Mouse (Mus musculus) embryonic facial prominence, embryonic 11.5 days (tissue): ENCODE measurements around the gene Isg20l2. TPM values are rescaled to one million over a fixed set of nuclear protein-coding genes. Genes with fewer than 3 reads are reported as not detected.
"Not testable (repeated sequence)": the region's sequence is repeated elsewhere in the genome, so short reads cannot be mapped to it uniquely, and the experiment has no call there.

ENCODE experiments used
- ATAC-seq: fragments of 200-750 bp; cut with Nextera tagmentation; replicated peaks from 2 replicates; pipeline ENCODE4 v1.8.0; 2017; ENCODE audit warnings: low read depth; ENCODE audit not compliant: insufficient number of reproducible peaks, low FRiP score, low TSS enrichment
- DNase-seq: peaks from one replicate; pipeline ENCODE4 v3.0.0-alpha.2; 2015; ENCODE audit warnings: low spot score
- H3K27ac ChIP-seq: fragments of 300-500 bp; sonication (generic); replicated peaks from 2 replicates; pipeline ENCODE4 v1.5.1; 2014; ENCODE audit warnings: mild to moderate bottlenecking, low read depth, low read length, control low read depth
- H3K27me3 ChIP-seq: fragments of 300-500 bp; sonication (generic); 2 replicates; pipeline ENCODE4 v1.6.1; 2014; ENCODE audit warnings: mild to moderate bottlenecking, low read length, moderate library complexity, mixed read lengths; ENCODE audit not compliant: control insufficient read depth, insufficient read depth
- H3K36me3 ChIP-seq: fragments of 300-500 bp; sonication (generic); replicated peaks from 2 replicates; pipeline ENCODE4 v1.6.1; 2014; ENCODE audit warnings: low read depth, mild to moderate bottlenecking, low read length, moderate library complexity, mixed read lengths; ENCODE audit not compliant: control insufficient read depth, insufficient read depth
- H3K4me1 ChIP-seq: fragments of 300-500 bp; sonication (generic); 2 replicates; pipeline ENCODE4 v1.6.1; 2014; ENCODE audit warnings: low read length, mixed read lengths; ENCODE audit not compliant: control insufficient read depth, insufficient read depth
- H3K4me2 ChIP-seq: fragments of 300-500 bp; sonication (generic); 2 replicates; pipeline ENCODE4 v1.6.1; 2014; ENCODE audit warnings: low read depth, mild to moderate bottlenecking, control low read depth, low read length, moderate library complexity
- H3K4me3 ChIP-seq: fragments of 300-500 bp; sonication (generic); 2 replicates; pipeline ENCODE4 v1.5.1; 2014; ENCODE audit warnings: low read depth, low read length, control low read depth
- H3K9ac ChIP-seq: fragments of 300-500 bp; sonication (generic); replicated peaks from 2 replicates; pipeline ENCODE4 v1.6.1; 2014; ENCODE audit warnings: mild to moderate bottlenecking, control low read depth, low read length
- H3K9me3 ChIP-seq: fragments of 300-500 bp; sonication (generic); replicated peaks from 2 replicates; pipeline ENCODE4 v1.6.1; 2016; ENCODE audit warnings: mild to moderate bottlenecking, low read length, inconsistent platforms, mixed read lengths; ENCODE audit not compliant: control insufficient read depth
- WGBS: fragments of 180-500 bp; shearing (Covaris S2); extraction: QIAGEN DNeasy Blood & Tissue Kit; methylation state at CpG from one replicate; pipeline ENCODE4 v1.1.7; 2014; 5-methylcytosine and 5-hydroxymethylcytosine counted together
- polyA plus RNA-seq: library from polyadenylated mRNA; unstranded; fragments of >200 nt; fragmentation: Nextera tagmentation; extraction: Ambion mirVana; gene quantifications from 2 replicates; pipeline ENCODE4 v1.2.1, GENCODE M21; 2014

The Isg20l2 gene
- polyA plus RNA-seq, 1 experiment from 2014 or later = 52.3 TPM

DNA sequence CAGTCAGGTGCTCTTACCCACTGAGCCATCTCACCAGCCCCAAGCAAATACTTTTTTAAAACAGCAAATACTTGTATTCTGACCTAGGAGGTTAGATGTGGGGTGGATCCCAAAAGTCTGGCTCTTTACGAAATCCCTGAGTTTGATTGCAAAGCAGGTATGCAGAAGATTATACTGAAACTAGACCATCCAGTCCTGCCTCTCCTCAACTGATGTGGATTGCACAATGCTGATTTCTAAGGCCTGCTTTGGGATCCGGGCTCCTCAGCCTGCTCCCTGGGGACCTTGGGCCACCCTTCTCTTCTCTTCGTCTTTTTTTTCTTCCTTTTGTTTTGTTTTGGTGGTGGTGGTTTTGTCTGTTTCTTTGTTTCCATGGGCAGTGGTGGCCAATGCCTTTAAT is 38.6 kb upstream of the Isg20l2 start:
- Histone ChIP-seq H3K4me2 (no peak overlapping the region), H3K9ac (no peak overlapping the region), H3K4me1 (no peaks in the 10 kb centered on the region), H3K9me3 (no peaks in the 10 kb centered on the region), H3K27ac (no peak overlapping the region), H3K36me3 (no peaks in the 10 kb centered on the region), H3K4me3 (no peak overlapping the region), H3K27me3 (no peaks in the 10 kb centered on the region)
- WGBS = 61% methylated on average over 3 of the region's 3 CpGs
- no peak for DNase-seq
- ATAC-seq = no peak

DNA sequence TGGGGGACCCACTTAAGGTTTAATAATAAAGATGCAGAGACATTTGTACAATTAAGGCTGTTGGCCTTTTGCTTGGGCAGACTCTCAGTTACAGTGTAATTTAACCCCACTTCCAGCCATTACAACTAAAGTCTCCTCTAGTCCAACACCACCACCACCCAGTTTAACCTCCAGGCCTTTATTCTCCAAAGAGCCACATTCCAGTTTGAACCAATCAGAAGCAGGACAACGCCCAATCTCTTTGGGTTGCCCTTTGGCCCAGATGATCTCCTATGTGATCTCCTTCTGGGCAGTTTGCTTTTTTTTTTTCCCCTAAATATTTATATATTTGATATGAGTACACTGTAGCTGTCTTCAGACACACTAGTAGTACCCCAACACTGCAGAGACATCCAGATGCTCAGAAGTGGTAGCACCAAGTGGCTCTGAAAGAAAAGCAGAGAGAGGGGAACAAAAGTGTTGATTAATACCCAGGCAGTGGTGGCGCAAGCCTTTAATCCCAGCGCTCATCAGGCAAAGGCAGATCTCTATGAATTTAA is 36.7 kb upstream of the Isg20l2 start:
- Histone ChIP-seq H3K4me3 (no peak overlapping the region), H3K4me1 (no peaks in the 10 kb centered on the region), H3K9ac (no peak overlapping the region), H3K36me3 (no peaks in the 10 kb centered on the region), H3K9me3 (no peaks in the 10 kb centered on the region), H3K27me3 (no peaks in the 10 kb centered on the region), H3K4me2 (no peak overlapping the region), H3K27ac (no peak overlapping the region)
- no peak for DNase-seq
- 73% methylated on average over 3 of the region's 3 CpGs for WGBS
- ATAC-seq = no peak

GRCm38 (mm10) chr3:87899266-87899665 is 30.8 kb upstream of the Isg20l2 start:
- no peaks in the 10 kb centered on the region for H3K36me3 ChIP-seq
- H3K4me2 ChIP-seq = no peak overlapping the region
- no peaks in the 10 kb centered on the region for H3K4me1 ChIP-seq
- no peaks in the 10 kb centered on the region for H3K27me3 ChIP-seq
- ATAC-seq (no peak), DNase-seq (no peak)
- 70% methylated on average over 3 of the region's 3 CpGs for WGBS
- H3K9me3 ChIP-seq = no peaks in the 10 kb centered on the region
- H3K27ac ChIP-seq = no peak overlapping the region
- no peak overlapping the region for H3K4me3 ChIP-seq
- H3K9ac ChIP-seq = no peak overlapping the region

DNA sequence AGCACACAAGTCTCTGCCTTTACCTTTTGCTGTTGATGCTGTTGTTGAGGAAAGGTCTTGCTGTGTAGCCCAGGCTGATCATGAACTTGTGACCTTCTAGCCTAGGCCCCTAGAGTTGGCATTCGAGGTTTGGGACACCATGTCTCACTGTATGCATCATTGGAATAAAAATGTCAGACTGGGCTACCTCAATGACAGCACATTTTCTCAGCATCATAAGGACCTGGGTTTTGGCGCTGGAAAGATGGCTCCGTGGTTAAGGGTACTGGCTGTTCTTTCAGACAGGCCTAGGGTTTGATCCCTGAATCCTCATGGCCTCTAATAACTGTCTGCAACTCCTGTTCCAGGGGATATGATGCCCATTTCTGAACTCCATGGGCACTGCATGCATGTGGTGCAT is 30.3 kb upstream of the Isg20l2 start:
- Histone ChIP-seq H3K4me3 (no peak overlapping the region), H3K4me1 (no peaks in the 10 kb centered on the region), H3K4me2 (no peak overlapping the region), H3K27me3 (no peaks in the 10 kb centered on the region), H3K36me3 (no peaks in the 10 kb centered on the region), H3K9me3 (no peaks in the 10 kb centered on the region), H3K9ac (no peak overlapping the region), H3K27ac (no peak overlapping the region)
- no peak for ATAC-seq
- WGBS = 66% methylated on average over 3 of the region's 3 CpGs
- DNase-seq = no peak

DNA sequence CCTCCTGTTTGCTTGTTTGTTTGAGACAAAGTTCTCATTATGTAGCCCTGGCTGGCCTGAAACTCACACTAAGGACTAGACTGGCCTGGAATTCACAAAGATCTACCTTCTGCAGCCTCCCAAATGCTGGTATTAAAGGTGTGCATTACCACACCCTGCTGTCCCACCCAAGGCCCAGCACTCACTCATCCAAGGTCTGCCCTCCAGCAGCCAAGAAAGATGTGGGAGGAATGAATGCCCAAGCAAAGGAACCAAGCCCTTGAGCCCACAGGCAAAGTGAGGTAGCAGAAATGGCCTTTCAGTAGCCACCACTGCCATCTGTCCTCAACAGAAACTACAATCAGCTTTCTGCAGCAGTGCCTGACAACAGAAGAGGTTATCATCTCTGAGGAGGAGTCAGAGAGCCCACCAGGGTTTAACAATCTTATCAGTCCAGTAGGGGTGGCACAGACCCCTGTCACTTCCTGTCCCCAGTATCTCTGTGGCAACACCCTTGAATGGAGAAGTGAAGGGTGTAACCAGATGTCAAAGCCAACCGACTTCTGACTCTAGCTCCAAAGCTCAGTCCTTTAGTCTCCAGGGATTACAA is 29.0 kb upstream of the Isg20l2 start:
- DNase-seq (no peak), ATAC-seq (no peak)
- whole genome bisulfite sequencing = 56% methylated on average over 1 of the region's 1 CpGs
- no peak overlapping the region for H3K4me2 ChIP-seq
- H3K9ac ChIP-seq = no peak overlapping the region
- H3K4me1 ChIP-seq = no peaks in the 10 kb centered on the region
- no peaks in the 10 kb centered on the region for H3K27me3 ChIP-seq
- no peak overlapping the region for H3K4me3 ChIP-seq
- H3K27ac ChIP-seq = no peak overlapping the region
- no peaks in the 10 kb centered on the region for H3K9me3 ChIP-seq
- no peaks in the 10 kb centered on the region for H3K36me3 ChIP-seq

- 87% methylated on average over 5 of the region's 6 CpGs for WGBS
- not testable (repeated sequence) for H3K27me3 ChIP-seq, DNase-seq
Measured at GRCm38 (mm10) chr3:87901959-87902358, 28.2 kb upstream of the Isg20l2 start.

DNA sequence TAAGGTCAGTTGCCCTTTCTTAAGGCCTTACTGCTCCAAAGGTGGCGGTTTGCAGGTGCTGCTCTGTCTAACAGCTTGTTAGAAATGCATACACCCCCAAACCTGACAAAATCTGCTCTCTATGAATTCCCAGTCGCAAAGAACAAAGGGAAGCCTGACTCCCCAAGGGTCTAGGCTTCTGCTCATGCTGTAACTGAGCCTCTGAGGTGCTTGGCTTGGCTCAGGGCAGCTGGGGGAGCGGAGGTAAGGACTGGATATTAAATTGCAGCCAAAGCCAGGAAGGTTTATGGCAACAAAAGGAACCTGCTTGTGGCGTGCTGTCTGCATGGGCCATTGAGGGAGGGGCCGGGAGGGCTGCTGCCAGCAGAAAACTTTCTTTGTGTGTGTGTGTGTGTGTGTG is 26.3 kb upstream of the Isg20l2 start:
- Histone ChIP-seq H3K4me3 (no peak overlapping the region), H3K27me3 (no peaks in the 10 kb centered on the region), H3K4me1 (no peaks in the 10 kb centered on the region), H3K27ac (no peak overlapping the region), H3K9me3 (no peaks in the 10 kb centered on the region), H3K36me3 (no peaks in the 10 kb centered on the region), H3K9ac (no peak overlapping the region), H3K4me2 (no peak overlapping the region)
- WGBS = 50% methylated on average over 5 of the region's 5 CpGs
- no peak for ATAC-seq
- no peak for DNase-seq

More at GRCm38 (mm10) chr3:87901959-87902358, 28.2 kb upstream of the Isg20l2 start:
- H3K9ac ChIP-seq, H3K4me3 ChIP-seq, H3K4me1 ChIP-seq, H3K27ac ChIP-seq, H3K36me3 ChIP-seq, H3K9me3 ChIP-seq, ATAC-seq, H3K4me2 ChIP-seq: not testable (repeated sequence)

DNA sequence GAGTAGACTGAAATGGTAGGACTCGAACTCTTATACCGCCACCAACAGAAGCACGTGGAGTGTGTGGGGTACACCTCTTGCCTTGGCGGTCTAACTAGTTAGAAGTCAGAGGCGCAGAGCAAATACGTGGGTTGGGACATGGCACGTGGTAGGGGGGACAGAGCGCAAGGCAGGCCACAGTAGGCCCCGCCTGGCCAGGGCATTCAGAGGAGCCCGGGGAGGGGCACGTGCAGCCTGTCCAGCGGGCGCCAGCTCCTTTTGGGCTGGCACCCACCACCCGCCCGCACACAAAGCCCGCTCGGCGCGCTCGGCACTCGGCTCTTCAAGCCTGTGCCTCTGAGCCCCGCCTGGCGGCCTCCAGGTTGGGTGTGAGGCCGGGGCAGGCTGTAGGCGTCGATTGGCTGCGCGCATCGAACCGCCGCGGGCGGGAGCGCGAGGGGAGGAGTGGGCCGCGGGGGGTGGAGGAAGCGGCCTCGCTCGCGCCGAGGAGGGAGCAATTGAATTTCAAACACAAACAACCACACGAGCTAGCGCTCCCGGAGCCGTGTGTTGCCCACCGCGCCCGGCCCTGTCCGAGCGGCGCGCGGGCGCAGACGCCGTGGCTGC is 24.1 kb upstream of the Isg20l2 start, which contains the start of gene Hdgf:
Hdgf (plus strand) TSS at position 442 of the 606 bp plus-strand sequence.
- peak; percentile 90 for ATAC-seq

More for the DNA sequence above, 24.1 kb upstream of the Isg20l2 start, which contains the start of gene Hdgf:
- Histone ChIP-seq H3K27ac (peak within 1 kb of the TSS; percentile 95), H3K9me3 (no peaks in the 10 kb centered on the region), H3K4me1 (peaks cover 14% of the 10 kb centered on the region), H3K27me3 (no peaks in the 10 kb centered on the region), H3K9ac (peak within 1 kb of the TSS; percentile 98), H3K4me3 (peak within 1 kb of the TSS; percentile 99), H3K4me2 (peak within 1 kb of the TSS; percentile 62), H3K36me3 (no peaks in the 10 kb centered on the region)
- DNase-seq = peak; percentile 98
- under 1% methylated on average over 50 of the region's 57 CpGs for WGBS
